Mouse (Mus musculus) megakaryocyte, adult 5-6 weeks (primary cell): Measurements from ENCODE around the gene Fam53b. TPM values are rescaled to one million over a fixed set of nuclear protein-coding genes. Genes with fewer than 3 reads are reported as not detected.

Experiments used
- ATAC-seq: 2 replicates; pipeline ENCODE4 v1.8.0; 2016; ENCODE audit warnings: mild to moderate bottlenecking, inconsistent platforms; ENCODE audit not compliant: poor library complexity, severe bottlenecking
- total RNA-seq, 2 experiments: library from RNA; stranded (forward) in 1 of 2; stranded (reverse) in 1 of 2; fragments of 153-499, 151-499 nt in 1 of 2; fragments of 221-1000, 200-1000 nt in 1 of 2; gene quantifications; 2 replicates each; pipeline versions ENCODE4 v1.2.3 to v1.2.4; 2015 to 2017

The Fam53b gene
- total RNA-seq, 2 experiments from 2014 or later, result 11.3 to 21.7 TPM

GRCm38 (mm10) chr7:132713483-132714126, 100.1 kb downstream of the Fam53b start:
- peak; percentile 81 for ATAC-seq

DNA sequence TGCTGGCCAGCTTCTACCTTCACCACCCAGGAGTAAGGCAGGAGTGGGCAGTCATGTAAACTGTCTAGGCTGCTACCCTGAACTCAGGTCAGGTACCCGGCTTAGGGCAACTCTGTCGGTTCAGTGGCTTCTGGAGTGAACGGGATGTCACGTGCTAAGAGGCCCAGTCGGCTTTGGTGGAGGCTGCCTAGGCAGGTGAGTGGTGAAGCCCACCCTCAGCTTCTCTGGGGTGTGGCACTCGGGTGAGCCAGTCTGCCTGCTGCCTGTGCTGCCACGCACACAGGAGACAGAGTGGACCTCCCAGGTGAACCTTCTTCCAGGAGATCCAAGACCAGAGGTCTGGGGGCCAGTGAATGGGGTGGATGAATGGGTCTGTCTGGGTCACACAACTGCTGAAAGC, 100.7 kb downstream of the Fam53b start:
- no peak for ATAC-seq

DNA sequence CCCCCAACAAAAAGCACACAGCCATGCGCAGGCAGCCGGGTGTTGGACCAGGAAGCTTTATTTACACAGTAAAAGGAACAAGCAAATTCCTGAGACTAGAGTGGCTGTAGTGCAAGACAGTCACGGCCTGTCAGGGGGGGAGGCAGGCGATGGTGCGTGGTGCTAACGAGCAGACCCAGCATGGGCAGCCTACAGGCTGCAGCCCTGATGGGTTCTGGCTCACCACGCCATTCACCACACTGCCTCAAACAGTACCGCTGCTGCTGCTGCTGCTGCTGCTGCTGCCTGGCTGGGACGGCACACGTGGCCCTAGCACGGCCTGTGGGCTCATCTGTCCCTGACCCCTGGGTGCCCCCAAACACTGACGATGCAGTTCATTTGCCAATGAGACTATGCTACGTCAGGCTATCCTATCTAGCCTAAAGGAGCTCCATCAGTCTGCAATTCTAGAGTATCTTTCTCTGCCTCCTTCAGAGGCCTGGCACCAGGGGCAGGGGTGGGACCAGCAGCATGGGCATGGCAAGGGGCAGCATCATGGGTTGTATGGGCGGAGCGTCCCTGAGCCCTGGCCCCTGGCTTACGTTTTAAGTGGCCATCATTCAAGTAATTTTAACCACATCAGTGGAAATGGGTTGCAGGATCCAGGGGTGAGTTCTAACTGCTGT, 101.5 kb downstream of the Fam53b start:
- ATAC-seq, result no peak

GRCm38 (mm10) chr7:132711579-132711978, 102.1 kb downstream of the Fam53b start:
- ATAC-seq, result no peak

GRCm38 (mm10) chr7:132705130-132705529, 108.6 kb downstream of the Fam53b start:
- ATAC-seq, result peak; percentile 85

DNA sequence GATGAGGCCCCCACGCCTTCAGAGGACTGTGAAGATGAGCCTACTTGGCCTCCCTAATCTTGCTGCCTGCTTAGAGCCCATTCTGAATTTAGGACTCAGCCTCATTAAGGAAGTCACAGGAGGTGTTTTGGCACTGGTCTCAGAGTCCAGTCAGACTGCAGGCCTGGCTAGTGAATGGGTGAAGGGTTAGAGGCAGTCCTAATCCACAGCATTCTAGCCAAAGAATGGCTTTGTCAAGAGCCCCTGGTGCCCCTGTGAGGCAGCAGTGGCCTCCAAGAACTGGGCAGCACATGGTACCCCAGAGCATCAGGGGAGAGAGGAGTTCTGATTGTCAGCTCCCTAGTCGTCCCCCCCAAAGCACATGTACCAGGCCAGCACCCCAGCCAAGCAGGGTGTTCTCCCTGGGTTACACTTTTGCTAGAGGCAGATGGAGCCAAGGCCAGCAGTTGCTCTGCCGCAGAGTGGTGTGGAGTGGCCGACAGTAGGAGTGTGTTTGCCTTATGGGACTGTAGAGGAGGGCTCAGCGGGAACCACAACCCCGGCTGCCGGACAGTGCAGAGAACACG, 109.3 kb downstream of the Fam53b start:
- no peak for ATAC-seq

DNA sequence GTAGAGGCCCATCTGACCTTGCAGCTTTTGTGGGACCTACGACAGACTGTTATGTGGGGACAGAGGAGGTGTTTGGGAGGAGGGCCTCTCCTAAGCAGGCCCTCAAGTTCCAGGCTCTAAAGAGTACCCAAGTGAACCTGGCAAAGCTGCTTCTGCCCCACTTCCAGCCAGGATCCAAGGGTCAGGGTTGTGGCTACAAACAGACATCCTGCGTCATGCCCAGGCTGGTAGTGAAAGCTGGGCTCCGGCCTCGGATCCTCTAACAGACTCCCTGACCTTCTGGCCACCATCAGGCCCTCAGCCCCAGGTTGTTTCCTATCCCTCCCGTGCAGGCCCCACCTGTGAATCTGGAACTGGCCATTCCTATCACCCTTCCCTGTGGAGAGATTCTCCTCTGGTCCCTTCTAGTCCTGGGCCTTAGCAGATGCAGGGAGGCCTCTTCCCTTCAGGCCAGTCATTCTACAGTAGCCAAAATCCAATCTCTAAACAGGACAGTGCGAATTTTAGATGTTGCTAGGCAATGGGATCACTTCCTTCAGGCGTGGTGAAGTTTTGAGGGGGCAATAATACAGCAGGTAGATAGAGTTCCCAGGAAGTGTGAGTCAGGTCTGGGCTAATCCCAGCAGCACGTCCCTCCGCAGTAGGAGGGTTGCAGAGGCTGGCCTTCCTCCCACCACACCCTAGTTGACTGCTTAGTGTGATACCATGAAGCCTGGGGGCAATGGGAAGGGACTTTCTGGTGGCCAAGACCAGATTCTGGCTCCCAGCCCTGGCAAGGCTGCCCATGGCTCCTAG, 110.0 kb downstream of the Fam53b start:
- ATAC-seq, result no peak

GRCm38 (mm10) chr7:132702492-132703070, 111.1 kb downstream of the Fam53b start:
- ATAC-seq, result no peak

DNA sequence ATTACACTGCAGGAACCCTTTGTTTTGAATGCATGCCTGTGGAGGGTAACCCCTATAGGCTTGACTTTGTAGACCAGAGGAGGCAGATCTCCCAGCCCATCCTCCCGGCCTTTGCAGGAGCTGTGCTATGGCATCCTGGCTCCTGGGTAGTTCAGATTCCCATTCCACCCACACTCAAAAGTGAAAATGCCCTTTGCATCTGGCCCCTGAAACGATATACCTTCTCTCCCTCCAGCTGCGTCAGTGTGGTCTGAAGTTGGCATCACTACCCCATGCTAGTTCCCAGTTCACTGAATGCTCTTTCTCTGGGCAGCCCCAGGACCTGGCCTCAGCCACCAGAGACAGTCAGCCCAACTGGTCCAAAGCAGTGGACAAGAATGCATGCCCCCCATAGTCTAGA, 111.7 kb downstream of the Fam53b start:
- no peak for ATAC-seq

- no peak for ATAC-seq
Observed at GRCm38 (mm10) chr7:132701412-132701811, 112.3 kb downstream of the Fam53b start.

DNA sequence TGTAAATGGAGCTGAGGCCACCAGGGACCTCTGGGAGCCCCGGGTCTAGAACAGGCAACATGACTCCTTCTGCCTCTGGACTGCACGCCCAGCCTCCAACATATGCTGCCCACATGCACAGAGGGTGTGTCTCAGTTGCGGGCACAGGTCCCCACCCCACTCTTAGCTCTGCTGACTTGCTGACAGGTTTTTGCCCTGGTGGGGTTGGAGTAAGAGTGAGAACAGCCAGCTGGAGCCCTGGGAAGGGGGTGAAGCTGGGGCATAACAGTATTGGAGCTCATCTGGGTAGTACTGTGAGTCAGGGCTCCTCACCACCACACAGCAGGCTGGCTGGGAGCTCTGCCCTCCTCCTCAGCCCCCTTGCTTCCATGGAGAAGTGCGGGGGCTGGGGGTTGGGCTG, 113.6 kb downstream of the Fam53b start:
- 0 out of 2 replicates have a peak, but pooled peaks have one; percentile 5 for ATAC-seq

DNA sequence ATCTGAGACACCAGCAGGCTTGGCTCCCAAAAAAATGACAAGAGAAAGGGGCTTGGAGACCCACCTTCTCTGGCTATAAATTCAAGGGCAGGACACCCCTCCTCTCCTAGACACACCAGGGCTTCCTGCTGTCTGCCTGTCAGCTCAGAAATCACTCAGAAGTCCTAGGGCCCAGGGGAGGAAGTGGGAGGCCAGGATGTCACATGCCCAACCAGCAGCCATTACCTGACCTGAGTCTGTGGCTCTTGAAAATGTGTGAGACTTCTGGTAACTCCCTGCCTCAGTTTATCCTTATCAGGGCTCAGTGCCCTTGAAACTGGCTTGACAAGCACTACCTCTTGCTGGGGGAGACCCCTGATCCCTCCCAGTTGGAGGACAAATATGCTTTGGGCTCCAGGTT, 114.0 kb downstream of the Fam53b start:
- peak; percentile 65 for ATAC-seq

DNA sequence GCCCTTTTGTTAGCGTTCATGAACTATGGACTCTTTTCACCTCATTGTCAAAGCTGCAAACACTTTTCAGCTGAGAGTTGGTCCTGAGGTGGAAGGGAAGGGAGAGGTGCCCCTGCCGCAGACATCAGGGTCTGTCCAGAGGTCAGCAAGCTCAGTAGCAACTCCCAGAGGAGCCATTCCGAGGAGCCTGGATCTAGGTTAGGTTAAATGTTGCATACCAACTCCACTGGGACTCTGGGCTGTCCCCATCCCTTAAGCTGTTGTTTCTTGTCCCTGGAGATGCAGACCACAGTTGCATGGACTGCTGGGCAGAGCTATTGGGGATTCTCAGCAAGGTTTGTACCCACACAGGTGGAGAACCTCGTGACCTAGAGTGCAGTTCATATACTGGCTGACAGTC, 114.5 kb downstream of the Fam53b start:
- no peak for ATAC-seq

- no peak for ATAC-seq
Observed at GRCm38 (mm10) chr7:132698737-132699136, 114.9 kb downstream of the Fam53b start.

- ATAC-seq, result no peak
Observed at GRCm38 (mm10) chr7:132697258-132697796, 116.4 kb downstream of the Fam53b start.

DNA sequence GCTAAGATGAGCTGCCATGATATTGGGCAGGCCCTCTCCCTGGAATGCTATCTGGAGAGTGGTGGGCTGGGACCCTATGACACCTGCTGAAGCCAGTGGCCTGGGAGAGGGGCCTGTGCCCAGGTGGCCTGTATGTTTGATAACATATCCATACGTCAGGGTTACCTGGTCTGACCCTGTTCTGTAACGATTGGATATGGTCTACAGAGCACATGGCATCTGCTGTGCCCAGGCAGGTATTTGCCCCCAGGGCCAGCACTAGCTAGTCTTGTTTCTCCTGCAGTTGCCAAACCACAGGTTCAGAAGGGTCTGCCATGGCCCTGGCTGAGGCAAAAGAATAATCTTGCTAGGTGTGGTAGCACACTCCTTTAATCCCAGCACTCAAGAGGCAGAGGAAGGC, 120.1 kb downstream of the Fam53b start:
- ATAC-seq, result no peak

GRCm38 (mm10) chr7:132692719-132693118, 121.0 kb downstream of the Fam53b start:
- ATAC-seq, result no peak

GRCm38 (mm10) chr7:132690716-132691472, 122.8 kb downstream of the Fam53b start:
- peak; percentile 55 for ATAC-seq

- no peak for ATAC-seq
Observed at GRCm38 (mm10) chr7:132689722-132690121, 124.0 kb downstream of the Fam53b start.

GRCm38 (mm10) chr7:132688721-132689120, 125.0 kb downstream of the Fam53b start:
- ATAC-seq, result no peak
